Mouse (Mus musculus): Measurements from ENCODE around the gene Fam241a.

Gene Fam241a

GRCm38 (mm10) chr3:127875509-127875908, 20.6 kb downstream of the Fam241a start:
- DNase-seq (ENCODE audit: low read depth, low spot score), result no peak

- no peak for DNase-seq (ENCODE audit: low read depth, low spot score)
Measured at GRCm38 (mm10) chr3:127875059-127875458, 21.1 kb downstream of the Fam241a start.

- DNase-seq (ENCODE audit: low read depth, low spot score), result no peak
Measured at GRCm38 (mm10) chr3:127874254-127874883, 21.8 kb downstream of the Fam241a start.

GRCm38 (mm10) chr3:127871575-127871974, 24.5 kb downstream of the Fam241a start:
- no peak for DNase-seq (ENCODE audit: low read depth, low spot score)

- no peak for DNase-seq (ENCODE audit: low read depth, low spot score)
Measured at GRCm38 (mm10) chr3:127868880-127869279, 27.2 kb downstream of the Fam241a start.

GRCm38 (mm10) chr3:127868046-127868758, 27.9 kb downstream of the Fam241a start:
- no peak for DNase-seq (ENCODE audit: low read depth, low spot score)

- DNase-seq (ENCODE audit: low read depth, low spot score), result no peak
Measured at GRCm38 (mm10) chr3:127864242-127864641, 31.9 kb downstream of the Fam241a start.

- no peak for DNase-seq (ENCODE audit: low read depth, low spot score)
Measured at GRCm38 (mm10) chr3:127863571-127863970, 32.6 kb downstream of the Fam241a start.

GRCm38 (mm10) chr3:127862479-127862878, 33.6 kb downstream of the Fam241a start:
- DNase-seq (ENCODE audit: low read depth, low spot score), result no peak

GRCm38 (mm10) chr3:127861340-127861739, 34.8 kb downstream of the Fam241a start:
- DNase-seq (ENCODE audit: low read depth, low spot score), result no peak

GRCm38 (mm10) chr3:127853431-127854206, 42.5 kb downstream of the Fam241a start:
- no peak for DNase-seq (ENCODE audit: low read depth, low spot score)

- no peak for DNase-seq (ENCODE audit: low read depth, low spot score)
Measured at GRCm38 (mm10) chr3:127852722-127853121, 43.4 kb downstream of the Fam241a start.

GRCm38 (mm10) chr3:127850776-127851646, 45.1 kb downstream of the Fam241a start:
- DNase-seq (ENCODE audit: low read depth, low spot score), result no peak

GRCm38 (mm10) chr3:127849922-127850321, 46.2 kb downstream of the Fam241a start:
- no peak for DNase-seq (ENCODE audit: low read depth, low spot score)

GRCm38 (mm10) chr3:127848088-127848808, 47.9 kb downstream of the Fam241a start:
- no peak for DNase-seq (ENCODE audit: low read depth, low spot score)

- no peak for DNase-seq (ENCODE audit: low read depth, low spot score)
Measured at GRCm38 (mm10) chr3:127843941-127844327, 52.2 kb downstream of the Fam241a start.

GRCm38 (mm10) chr3:127843324-127843940, 52.7 kb downstream of the Fam241a start:
- DNase-seq (ENCODE audit: low read depth, low spot score), result no peak

- DNase-seq (ENCODE audit: low read depth, low spot score), result no peak
Measured at GRCm38 (mm10) chr3:127841926-127842325, 54.2 kb downstream of the Fam241a start.

- DNase-seq (ENCODE audit: low read depth, low spot score), result no peak
Measured at GRCm38 (mm10) chr3:127837972-127838644, 58.0 kb downstream of the Fam241a start.
